7 mouse cellular contexts compared by ENCODE assay signal in the genomic region with DNA sequence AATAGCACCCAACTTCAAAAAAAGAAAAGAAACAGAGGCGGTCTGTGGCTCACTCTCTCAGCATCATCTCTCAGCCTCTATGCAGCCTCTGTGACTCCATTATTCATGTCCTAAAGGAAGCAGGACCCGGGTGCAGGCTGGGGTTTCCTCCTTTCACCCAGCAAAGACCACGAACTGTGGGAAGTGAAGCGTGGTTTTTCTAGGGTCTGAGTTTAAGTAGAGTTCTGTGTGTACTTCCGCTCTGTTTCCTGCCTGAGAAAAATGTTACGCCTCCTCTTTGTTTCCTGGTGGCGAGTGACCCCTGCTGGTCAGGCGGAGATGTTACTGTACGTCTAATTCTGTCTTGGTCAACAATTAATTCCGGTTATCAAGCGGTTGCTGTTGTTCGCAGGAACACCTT.
DNase-seq lines count a peak whose midpoint lies in the region; ATAC-seq lines count a peak whose summit lies in the region.

No protein-coding gene starts in this region.

- H3K4me3 ChIP-seq in intestine, embryonic 16.5 days (ENCODE audit: low read length): peak overlapping the region; percentile 30
- no peak overlapping the region; the same call in 1 of the 2 replicates for H3K4me3 ChIP-seq in midbrain, embryonic 11.5 days (ENCODE audit: low read depth, low read length)

- H3K9me3 ChIP-seq in intestine, embryonic 16.5 days (ENCODE audit: control insufficient read depth, low read length): no peaks in the 10 kb centered on the region
- no peaks in the 10 kb centered on the region for H3K9me3 ChIP-seq in midbrain, embryonic 11.5 days (ENCODE audit: control insufficient read depth, low read length)

- 17% methylated on average over 12 of the region's 12 CpGs for WGBS in intestine, embryonic 16.5 days
- WGBS in midbrain, embryonic 11.5 days: 19% methylated on average over 12 of the region's 12 CpGs

- peak overlapping the region; percentile 51 for H3K4me2 ChIP-seq in intestine, embryonic 16.5 days (ENCODE audit: low read depth, low read length)
- H3K4me2 ChIP-seq in midbrain, embryonic 11.5 days: peak overlapping the region; percentile 29; the same call in 1 of the 2 replicates

- H3K9ac ChIP-seq in intestine, embryonic 16.5 days (ENCODE audit: low read depth, low read length): peak overlapping the region; percentile 53; the same call in 1 of the 2 replicates
- peak overlapping the region; percentile 44; the same call in 1 of the 2 replicates for H3K9ac ChIP-seq in midbrain, embryonic 11.5 days (ENCODE audit: low read length)

- H3K27ac ChIP-seq in intestine, embryonic 16.5 days (ENCODE audit: low read length): no peak overlapping the region
- H3K27ac ChIP-seq in midbrain, embryonic 11.5 days (ENCODE audit: low read depth, low read length): no peak overlapping the region

- peak; percentile 48; the same call in 1 of the 2 replicates for ATAC-seq in intestine, embryonic 16.5 days
- ATAC-seq in midbrain, embryonic 11.5 days (ENCODE audit: low FRiP score): peak; percentile 83

- DNase-seq in adrenal gland, adult 18-20 months (ENCODE audit: low spot score in 2 of 2): peak; percentile 67 to 84
- DNase-seq in embryo, embryonic 10.5 days (ENCODE audit: low spot score): peak; percentile 84
- DNase-seq in gastrocnemius, postnatal 4 days (ENCODE audit: low spot score in 2 of 2): peak; percentile 54 to 76
- DNase-seq in left cerebral cortex, postnatal 36 days (ENCODE audit: low spot score in 2 of 2): peak; percentile 56 to 73
- peak; percentile 94 for DNase-seq in midbrain, embryonic 11.5 days (ENCODE audit: low spot score, missing footprints)
- peak; percentile 48 for DNase-seq in skeletal muscle tissue, adult 2 months (ENCODE audit: low read depth, low spot score)

- H3K4me1 ChIP-seq in intestine, embryonic 16.5 days (ENCODE audit: control insufficient read depth, insufficient read depth, low read length): no peaks in the 10 kb centered on the region
- H3K4me1 ChIP-seq in midbrain, embryonic 11.5 days (ENCODE audit: control insufficient read depth, insufficient read depth, low read length): no peaks in the 10 kb centered on the region

- H3K27me3 ChIP-seq in intestine, embryonic 16.5 days (replicated peaks; ENCODE audit: control insufficient read depth, insufficient read depth, low read length): no peaks in the 10 kb centered on the region
- H3K27me3 ChIP-seq in midbrain, embryonic 11.5 days (ENCODE audit: control insufficient read depth, insufficient read depth, low read length): no peaks in the 10 kb centered on the region

- no peaks in the 10 kb centered on the region for H3K36me3 ChIP-seq in intestine, embryonic 16.5 days (ENCODE audit: control insufficient read depth, insufficient read depth, low read length)
- no peaks in the 10 kb centered on the region for H3K36me3 ChIP-seq in midbrain, embryonic 11.5 days (ENCODE audit: control insufficient read depth, insufficient read depth, low read length)

- intact Hi-C loops in left cerebral cortex, postnatal 36 days (cut with DNase I): loop anchor here (10.0 kb wide), 1 partner anchor 565 kb away; no protein-coding TSS in a partner anchor
